Mouse (Mus musculus): ENCODE results near the gene Fmnl2.

DNA sequence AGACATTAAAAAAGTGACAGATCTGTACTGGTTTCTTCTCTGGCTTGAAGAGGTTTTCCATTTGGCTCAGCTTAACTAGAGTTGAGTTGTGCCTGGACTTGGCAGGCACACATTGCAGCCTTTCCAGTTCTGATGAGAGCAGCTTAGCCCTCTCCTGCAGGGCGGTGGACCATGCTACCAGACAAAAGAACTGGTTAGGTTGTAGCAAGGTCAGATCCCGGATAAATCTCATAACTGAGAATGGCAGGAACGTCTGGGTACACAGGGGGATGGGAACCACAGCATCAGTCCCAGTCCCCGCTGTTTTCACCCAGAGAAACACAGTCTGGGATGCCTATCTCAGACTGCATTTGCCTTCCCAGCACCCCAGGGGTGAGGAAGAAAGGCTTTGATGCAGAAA is 127.5 kb downstream of the Fmnl2 start:
- TF ChIP-seq CTCF (IDR thresholded peaks at IDR 0.05; ENCODE audit: control insufficient read depth, insufficient read depth, insufficient replicate concordance, low read depth, low read length) (no peak), POLR2A (IDR thresholded peaks at IDR 0.05; ENCODE audit: control insufficient read depth, low read depth, low read length) (no peak)

All from testis, adult 2 months (tissue).